Mouse (Mus musculus) 3134 (cell line): ENCODE results near the gene Ccdc126.
"Not testable (repeated sequence)": the region's sequence is repeated elsewhere in the genome, so short reads cannot be mapped to it uniquely, and the experiment has no call there.

Experiments
- DNase-seq: peaks from one replicate; pipeline ENCODE4 v3.0.0-alpha.2; 2011; ENCODE audit warnings: low spot score; ENCODE audit not compliant: insufficient read length; ENCODE audit errors: extremely low read depth

Ccdc126 gene

GRCm38 (mm10) chr6:49318966-49319594 is at the start of gene Ccdc126:
Gene Ccdc126 (plus strand): TSS chr6:49319274.
- DNase-seq = peak; percentile 96

- DNase-seq = peak; percentile 22
Measured at GRCm38 (mm10) chr6:49269923-49270322, 49.2 kb upstream of the Ccdc126 start.

- no peak for DNase-seq
Measured at GRCm38 (mm10) chr6:49271815-49272214, 47.3 kb upstream of the Ccdc126 start.

DNA sequence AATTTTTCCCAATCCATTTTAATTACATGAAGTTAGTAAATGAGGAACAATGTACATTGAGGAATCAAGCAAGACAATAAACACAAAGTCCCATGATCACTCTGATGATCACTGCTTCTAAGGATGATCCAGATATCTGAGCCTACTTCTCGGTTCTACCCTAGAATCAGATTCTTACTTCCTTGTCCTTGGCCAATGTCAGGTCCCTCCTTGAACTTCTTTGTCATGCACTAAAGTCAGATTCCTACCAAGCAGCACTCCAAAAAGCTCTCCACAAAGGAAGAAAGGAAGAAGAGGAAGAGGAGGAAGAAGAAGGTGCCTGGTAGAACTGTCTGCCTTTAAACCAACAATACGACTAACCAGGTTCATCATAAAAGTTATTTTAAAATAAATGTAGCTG is 46.2 kb upstream of the Ccdc126 start:
- no peak for DNase-seq

GRCm38 (mm10) chr6:49273934-49274333 is 45.1 kb upstream of the Ccdc126 start:
- DNase-seq = no peak

- no peak for DNase-seq
Measured at GRCm38 (mm10) chr6:49274416-49275091, 44.5 kb upstream of the Ccdc126 start.

DNA sequence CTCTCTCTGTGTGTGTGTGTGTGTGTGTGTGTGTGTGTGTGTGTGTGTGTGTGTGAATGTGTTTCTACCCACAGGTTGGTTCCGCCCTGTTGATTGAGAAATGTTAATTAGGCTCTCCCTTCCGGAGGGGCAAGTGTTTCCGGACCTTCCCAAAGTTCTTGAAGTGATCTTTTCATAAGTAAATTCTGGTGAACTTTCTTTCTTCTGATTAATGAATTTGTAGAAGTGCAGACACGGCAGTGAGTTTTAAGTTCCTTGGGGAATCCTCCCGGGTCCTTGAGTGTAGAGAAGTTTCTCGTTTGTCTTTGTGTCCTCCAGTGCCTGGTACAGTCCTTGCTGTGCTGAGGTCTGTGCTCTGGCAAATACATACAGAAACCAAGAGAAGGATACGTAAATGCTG is 43.8 kb upstream of the Ccdc126 start:
- DNase-seq = no peak

DNA sequence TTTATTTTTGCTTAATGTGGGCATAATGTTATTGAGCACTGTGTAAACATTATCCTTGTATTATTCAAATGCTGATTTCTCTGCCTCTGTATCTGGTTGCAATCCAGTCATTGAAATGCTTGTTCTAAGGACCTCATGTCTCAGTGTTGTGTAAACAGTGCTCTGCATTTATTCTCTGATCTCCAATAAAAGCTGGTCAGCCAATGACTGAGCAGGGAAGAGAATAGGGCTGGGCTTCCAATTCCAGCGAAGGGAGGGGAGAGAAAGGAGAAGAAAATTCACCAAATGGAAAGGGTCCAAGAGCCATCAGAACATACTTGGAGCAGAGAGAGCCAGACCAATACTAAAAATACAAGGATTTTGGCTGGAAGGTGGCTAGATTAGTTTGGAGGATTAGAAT is 38.1 kb upstream of the Ccdc126 start:
- no peak for DNase-seq

DNA sequence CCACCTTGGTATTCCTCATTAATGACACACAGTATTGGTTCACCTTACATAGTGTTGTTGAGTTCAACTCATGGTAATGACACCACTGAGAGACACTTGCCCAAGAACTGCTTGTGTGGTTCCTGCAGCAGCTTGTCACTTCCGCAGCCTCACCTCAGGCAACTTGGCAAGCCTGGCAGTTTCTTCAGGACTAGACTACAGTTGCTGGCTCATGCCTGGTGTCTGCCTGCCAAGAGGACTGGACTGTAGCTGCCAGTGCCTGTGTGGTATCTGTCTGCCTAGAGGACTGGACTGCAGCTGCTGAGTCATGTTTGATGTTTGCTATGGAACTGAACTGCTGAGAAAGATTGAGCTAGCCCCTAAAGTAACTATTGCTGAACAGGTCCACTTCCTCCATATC is 37.0 kb upstream of the Ccdc126 start:
- DNase-seq = peak; percentile 78

- DNase-seq = no peak
Measured at GRCm38 (mm10) chr6:49298286-49298685, 20.8 kb upstream of the Ccdc126 start.

GRCm38 (mm10) chr6:49314821-49315220 is 4.3 kb upstream of the Ccdc126 start:
- not testable (repeated sequence) for DNase-seq

- DNase-seq = no peak
Measured at GRCm38 (mm10) chr6:49319595-49320315, 681 bp downstream of the Ccdc126 start.

GRCm38 (mm10) chr6:49321341-49321740 is 2.3 kb downstream of the Ccdc126 start:
- DNase-seq = no peak

GRCm38 (mm10) chr6:49322056-49322455 is 3.0 kb downstream of the Ccdc126 start:
- DNase-seq = no peak

GRCm38 (mm10) chr6:49322986-49323385 is 3.9 kb downstream of the Ccdc126 start:
- no peak for DNase-seq

- no peak for DNase-seq
Measured at GRCm38 (mm10) chr6:49324528-49324927, 5.5 kb downstream of the Ccdc126 start.

GRCm38 (mm10) chr6:49325294-49325693 is 6.2 kb downstream of the Ccdc126 start:
- no peak for DNase-seq

DNA sequence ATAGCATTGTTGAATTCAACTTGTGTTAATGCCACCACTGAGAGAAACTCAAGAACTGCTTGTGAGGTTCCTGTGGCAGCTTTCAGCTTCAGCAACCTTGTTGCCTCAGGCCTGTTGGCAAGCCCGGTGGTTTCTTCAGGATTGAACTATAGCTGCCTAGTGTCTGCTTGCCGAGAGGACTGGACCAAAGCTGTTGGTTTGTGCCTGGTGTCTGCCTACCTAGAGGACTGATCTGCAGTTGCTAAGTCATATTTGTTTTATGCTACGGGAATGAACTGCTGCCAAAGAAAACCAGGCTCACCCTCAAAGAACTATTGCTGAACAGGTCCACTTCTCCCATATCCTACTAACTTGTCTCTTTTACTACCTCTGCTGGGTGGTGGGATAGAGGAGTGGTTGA is 7.8 kb downstream of the Ccdc126 start:
- no peak for DNase-seq

- DNase-seq = no peak
Measured at GRCm38 (mm10) chr6:49331369-49332059, 12.4 kb downstream of the Ccdc126 start.

DNA sequence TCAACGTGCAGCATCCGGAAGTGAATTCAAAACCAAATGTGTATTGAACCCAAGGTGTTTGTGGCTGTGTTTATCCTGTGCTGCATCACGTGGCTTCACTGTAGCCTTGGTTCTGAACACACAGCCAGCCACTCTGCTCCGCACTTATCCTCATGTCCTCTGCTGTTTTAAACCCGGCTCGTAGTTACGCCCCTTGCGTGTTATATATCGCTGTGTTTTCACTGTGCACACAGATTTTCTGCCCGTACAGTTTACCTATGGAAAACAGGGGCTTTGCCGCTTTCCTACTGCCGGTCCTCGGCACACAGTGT is 12.9 kb downstream of the Ccdc126 start:
- DNase-seq = no peak

DNA sequence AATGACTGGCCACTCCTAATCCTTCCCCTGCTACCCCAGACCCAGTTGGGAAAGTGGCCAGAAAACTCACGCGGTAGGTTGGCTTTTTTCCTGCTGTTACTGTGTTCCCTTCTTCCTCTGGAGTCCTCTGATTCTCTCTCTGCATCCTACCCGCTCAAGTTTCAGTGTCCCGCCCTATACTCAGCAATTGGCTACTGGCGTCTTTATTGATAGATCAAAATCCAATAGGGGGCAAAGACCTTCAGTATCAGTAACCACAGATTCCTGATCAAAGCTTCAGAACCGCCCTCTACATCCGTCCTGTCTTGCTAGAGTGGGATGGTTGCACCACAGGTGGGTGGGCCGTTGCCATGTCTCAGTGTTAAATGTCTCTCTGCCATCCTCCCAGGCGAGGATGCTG is 19.5 kb downstream of the Ccdc126 start:
- DNase-seq = no peak
